Mouse (Mus musculus): ENCODE measurements around the gene Angptl6. TPM values are rescaled to one million over a fixed set of nuclear protein-coding genes. Genes with fewer than 3 reads are reported as not detected.
A peak's percentile ranks its signal among the peaks of the same experiment; 100 is the strongest.

Angptl6 gene
- 2.8 and 3.4 TPM in 2 replicates for polyA plus RNA-seq (2015; fragmentation: Nextera tagmentation; extraction: Ambion mirVana)

DNA sequence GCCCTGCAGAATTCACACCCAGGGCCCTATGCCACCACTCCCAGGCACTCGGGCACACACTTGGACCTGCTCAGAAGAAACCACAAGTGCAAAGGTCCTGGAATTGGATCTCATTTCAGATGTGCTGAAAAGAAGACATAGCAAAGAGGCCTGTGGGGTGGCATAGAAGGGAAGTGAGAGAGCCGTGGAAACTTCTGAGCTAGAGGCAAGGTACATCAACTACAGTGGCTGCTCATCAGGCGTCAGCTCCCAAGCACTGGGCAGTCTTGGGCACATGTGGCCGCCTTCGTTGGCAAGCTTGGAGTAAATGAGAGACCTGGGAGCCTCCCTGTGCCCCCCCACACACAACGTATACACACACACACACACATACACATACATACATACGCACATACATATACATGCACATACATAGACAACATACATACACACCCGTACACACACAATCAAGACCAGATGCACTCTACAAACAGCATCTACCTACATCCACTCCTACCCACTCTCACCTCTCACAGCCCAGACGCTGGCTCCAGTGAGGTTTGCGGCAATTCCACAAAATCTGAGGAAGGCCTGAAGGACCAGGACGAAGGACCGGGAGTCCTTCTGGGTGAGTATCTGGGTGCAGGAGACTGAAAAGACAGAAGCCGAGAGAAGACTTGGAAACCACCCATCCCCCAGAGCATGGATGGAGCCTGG, at the start of gene Angptl6:
Gene Angptl6 (minus strand): TSS at position 631 of the 696 bp plus-strand sequence.
- H3K4me1 ChIP-seq: peaks cover 12% of the 10 kb centered on the region; the same call in 1 of the 2 replicates
- peak within 1 kb of the TSS; percentile 46 for H3K4me3 ChIP-seq
- H3K4me2 ChIP-seq: peak within 1 kb of the TSS; percentile 74
- peak within 1 kb of the TSS; percentile 91 for H3K27ac ChIP-seq
- no peak for ATAC-seq (ENCODE audit: borderline replicate concordance, extremely low read depth, low FRiP score, low TSS enrichment)
- no peaks in the 10 kb centered on the region for H3K36me3 ChIP-seq
- peak within 1 kb of the TSS; percentile 59 for H3K9ac ChIP-seq
- H3K27me3 ChIP-seq: no peaks in the 10 kb centered on the region
- H3K9me3 ChIP-seq: no peaks in the 10 kb centered on the region
- WGBS: 79% methylated on average over 13 of the region's 13 CpGs

DNA sequence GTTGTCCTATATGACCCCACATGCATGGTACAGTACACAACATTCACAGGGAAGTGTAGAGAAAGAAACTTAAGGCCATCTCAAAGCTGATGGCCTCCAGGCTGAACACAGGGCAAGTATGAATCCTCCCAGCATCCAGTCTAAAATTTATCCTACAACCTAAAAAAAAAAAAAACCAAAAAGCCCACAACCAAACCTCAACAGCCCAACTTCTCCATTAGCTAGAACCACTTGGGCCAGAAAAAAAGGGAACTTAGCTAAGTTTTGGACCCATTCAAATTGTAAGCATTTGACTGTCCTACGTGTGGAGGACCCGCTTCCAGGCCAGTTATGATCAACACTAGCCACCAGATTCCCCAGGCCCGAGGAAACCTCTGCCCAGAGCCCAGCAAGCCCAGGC, 43.7 kb upstream of the Angptl6 start:
- Histone ChIP-seq H3K4me1 (no peaks in the 10 kb centered on the region), H3K27me3 (no peaks in the 10 kb centered on the region), H3K4me3 (no peak overlapping the region), H3K9ac (no peak overlapping the region), H3K4me2 (no peak overlapping the region), H3K9me3 (no peaks in the 10 kb centered on the region), H3K36me3 (peaks cover 99% of the 10 kb centered on the region), H3K27ac (no peak overlapping the region)
- WGBS: 91% methylated on average over 3 of the region's 3 CpGs
- ATAC-seq (ENCODE audit: borderline replicate concordance, extremely low read depth, low FRiP score, low TSS enrichment): no peak

- 81% methylated on average over 4 of the region's 4 CpGs for WGBS
- no peak overlapping the region for H3K4me2 ChIP-seq
- no peak overlapping the region for H3K27ac ChIP-seq
- no peaks in the 10 kb centered on the region for H3K27me3 ChIP-seq
- ATAC-seq (ENCODE audit: borderline replicate concordance, extremely low read depth, low FRiP score, low TSS enrichment): no peak
- H3K4me3 ChIP-seq: no peak overlapping the region
- no peak overlapping the region for H3K9ac ChIP-seq
- peaks cover 99% of the 10 kb centered on the region for H3K36me3 ChIP-seq
- H3K4me1 ChIP-seq: no peaks in the 10 kb centered on the region
- H3K9me3 ChIP-seq: no peaks in the 10 kb centered on the region
Measured at GRCm38 (mm10) chr9:20916160-20916559, 36.6 kb upstream of the Angptl6 start.

GRCm38 (mm10) chr9:20909948-20910347, 30.4 kb upstream of the Angptl6 start:
- H3K4me2 ChIP-seq: no peak overlapping the region
- ATAC-seq (ENCODE audit: borderline replicate concordance, extremely low read depth, low FRiP score, low TSS enrichment): no peak
- no peak overlapping the region for H3K9ac ChIP-seq
- no peaks in the 10 kb centered on the region for H3K27me3 ChIP-seq
- H3K9me3 ChIP-seq: no peaks in the 10 kb centered on the region
- H3K4me3 ChIP-seq: no peak overlapping the region
- no peak overlapping the region for H3K27ac ChIP-seq
- H3K36me3 ChIP-seq: peaks cover 99% of the 10 kb centered on the region
- WGBS: 91% methylated on average over 9 of the region's 9 CpGs
- H3K4me1 ChIP-seq: no peaks in the 10 kb centered on the region

- H3K27me3 ChIP-seq: no peaks in the 10 kb centered on the region
- no peak overlapping the region for H3K27ac ChIP-seq
- H3K4me3 ChIP-seq: no peak overlapping the region
- peaks cover 30% of the 10 kb centered on the region for H3K36me3 ChIP-seq
- ATAC-seq (ENCODE audit: borderline replicate concordance, extremely low read depth, low FRiP score, low TSS enrichment): no peak
- H3K4me2 ChIP-seq: no peak overlapping the region
- no peak overlapping the region for H3K9ac ChIP-seq
- H3K4me1 ChIP-seq: peaks cover 17% of the 10 kb centered on the region
- no peaks in the 10 kb centered on the region for H3K9me3 ChIP-seq
- 17% methylated on average over 6 of the region's 6 CpGs for WGBS
Measured at GRCm38 (mm10) chr9:20902174-20902491, 22.6 kb upstream of the Angptl6 start.

DNA sequence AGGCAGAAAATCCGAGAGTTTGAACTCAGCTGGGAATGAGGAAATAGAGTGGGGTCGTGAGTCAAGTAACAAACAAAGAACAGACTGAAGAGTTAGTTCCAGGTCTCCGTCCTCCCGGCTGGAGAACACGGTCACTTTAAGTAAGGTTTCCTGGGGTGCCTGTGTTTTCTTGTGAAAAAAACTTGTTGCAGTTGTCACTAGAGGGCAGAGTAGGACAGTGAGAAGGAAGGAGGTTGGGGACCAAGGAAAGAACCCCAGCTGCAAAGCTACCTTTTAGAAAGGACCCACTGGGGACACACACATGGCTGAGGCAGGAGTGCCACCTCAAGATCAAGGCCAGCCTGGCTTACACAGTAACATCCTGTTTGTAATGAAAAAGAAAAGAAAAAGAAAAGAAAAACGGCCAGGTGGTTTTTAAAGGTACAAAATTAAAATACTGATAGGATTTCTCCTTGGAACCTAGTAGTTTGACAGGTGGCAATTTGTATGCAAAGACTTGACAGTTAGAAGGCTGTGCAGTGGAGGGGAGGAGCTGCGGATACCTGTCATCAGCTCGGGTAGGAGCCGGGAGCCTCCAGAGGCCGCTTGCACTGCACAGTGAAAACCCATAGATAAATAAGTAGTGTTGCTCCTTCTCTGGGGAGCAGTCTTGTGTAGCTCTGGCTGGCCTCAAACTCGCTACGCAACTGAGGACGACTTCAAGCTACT, 22.1 kb upstream of the Angptl6 start:
- no peaks in the 10 kb centered on the region for H3K27me3 ChIP-seq
- no peak overlapping the region for H3K27ac ChIP-seq
- no peak overlapping the region for H3K4me3 ChIP-seq
- no peak for ATAC-seq (ENCODE audit: borderline replicate concordance, extremely low read depth, low FRiP score, low TSS enrichment)
- H3K4me2 ChIP-seq: no peak overlapping the region
- H3K9me3 ChIP-seq: no peaks in the 10 kb centered on the region
- peaks cover 25% of the 10 kb centered on the region for H3K36me3 ChIP-seq
- peaks cover 22% of the 10 kb centered on the region for H3K4me1 ChIP-seq
- no peak overlapping the region for H3K9ac ChIP-seq
- WGBS: 8% methylated on average over 13 of the region's 13 CpGs

DNA sequence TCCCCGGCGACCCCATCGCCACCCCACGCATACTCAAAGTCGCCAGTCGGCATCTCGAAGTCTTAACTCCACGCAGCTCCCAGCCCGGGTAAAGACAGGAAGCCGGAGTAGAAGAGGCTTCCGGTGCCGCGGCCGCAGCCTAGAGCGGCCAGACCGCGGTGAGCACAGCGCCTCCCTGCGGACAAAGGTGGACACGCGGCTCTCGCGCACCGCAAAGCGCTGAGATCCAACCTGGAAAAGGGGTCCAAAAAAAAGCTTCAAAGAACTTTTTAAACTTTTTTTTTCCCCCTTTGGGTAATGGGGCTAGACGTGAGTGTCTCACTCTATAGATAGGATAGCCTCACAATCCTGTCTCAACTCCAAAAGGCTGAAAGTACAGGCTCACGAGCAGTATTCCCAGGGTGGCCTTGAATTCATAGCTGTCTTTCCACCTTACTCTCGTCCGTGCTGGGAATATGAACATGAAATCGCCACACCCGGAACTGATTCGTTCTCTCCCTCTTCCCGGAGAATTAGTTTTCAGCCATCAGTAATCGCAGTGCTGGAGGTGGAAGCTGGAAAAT, 19.1 kb upstream of the Angptl6 start, which contains the start of gene Eif3g:
Gene Eif3g (minus strand): TSS at position 113 of the 563 bp plus-strand sequence.
- Histone ChIP-seq H3K9me3 (no peaks in the 10 kb centered on the region), H3K27ac (peak within 1 kb of the TSS; percentile 71), H3K27me3 (no peaks in the 10 kb centered on the region), H3K4me3 (peak within 1 kb of the TSS; percentile 99), H3K4me2 (peak within 1 kb of the TSS; percentile 90), H3K4me1 (peaks cover 23% of the 10 kb centered on the region), H3K9ac (peak within 1 kb of the TSS; percentile 99), H3K36me3 (peaks cover 31% of the 10 kb centered on the region)
- 3% methylated on average over 34 of the region's 34 CpGs for WGBS
- peak; percentile 79 for ATAC-seq (ENCODE audit: borderline replicate concordance, extremely low read depth, low FRiP score, low TSS enrichment)

GRCm38 (mm10) chr9:20897736-20898510, 18.4 kb upstream of the Angptl6 start:
- H3K27ac ChIP-seq: peak overlapping the region; percentile 71
- H3K9me3 ChIP-seq: no peaks in the 10 kb centered on the region
- H3K9ac ChIP-seq: peak overlapping the region; percentile 99
- peaks cover 23% of the 10 kb centered on the region for H3K4me1 ChIP-seq
- H3K4me3 ChIP-seq: peak overlapping the region; percentile 99
- H3K27me3 ChIP-seq: no peaks in the 10 kb centered on the region
- 5% methylated on average over 30 of the region's 39 CpGs for WGBS
- ATAC-seq (ENCODE audit: borderline replicate concordance, extremely low read depth, low FRiP score, low TSS enrichment): peak; percentile 19
- peak overlapping the region; percentile 90 for H3K4me2 ChIP-seq
- H3K36me3 ChIP-seq: peaks cover 38% of the 10 kb centered on the region

DNA sequence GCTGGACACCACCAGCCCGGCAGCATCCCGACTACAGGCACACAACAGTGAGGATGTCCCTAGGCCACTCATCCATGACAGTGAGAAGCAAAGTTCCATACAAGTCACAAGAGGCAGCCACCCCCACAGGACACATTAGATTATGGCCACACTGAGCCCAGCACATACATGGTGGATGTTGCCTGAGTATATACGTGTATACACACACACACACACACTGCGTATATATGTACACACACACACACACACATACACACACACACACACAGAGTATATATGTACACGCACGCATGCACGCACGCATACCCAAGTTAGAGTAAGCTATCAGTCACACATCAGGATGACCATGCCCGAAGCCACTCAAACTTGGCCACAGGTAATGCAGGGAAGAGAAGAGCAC, 15.9 kb upstream of the Angptl6 start:
- Histone ChIP-seq H3K27ac (no peak overlapping the region), H3K4me3 (no peak overlapping the region), H3K27me3 (no peaks in the 10 kb centered on the region), H3K4me2 (no peak overlapping the region), H3K36me3 (peaks cover 63% of the 10 kb centered on the region), H3K9ac (no peak overlapping the region), H3K4me1 (peaks cover 13% of the 10 kb centered on the region), H3K9me3 (no peaks in the 10 kb centered on the region)
- WGBS: 93% methylated on average over 9 of the region's 9 CpGs
- ATAC-seq (ENCODE audit: borderline replicate concordance, extremely low read depth, low FRiP score, low TSS enrichment): no peak

DNA sequence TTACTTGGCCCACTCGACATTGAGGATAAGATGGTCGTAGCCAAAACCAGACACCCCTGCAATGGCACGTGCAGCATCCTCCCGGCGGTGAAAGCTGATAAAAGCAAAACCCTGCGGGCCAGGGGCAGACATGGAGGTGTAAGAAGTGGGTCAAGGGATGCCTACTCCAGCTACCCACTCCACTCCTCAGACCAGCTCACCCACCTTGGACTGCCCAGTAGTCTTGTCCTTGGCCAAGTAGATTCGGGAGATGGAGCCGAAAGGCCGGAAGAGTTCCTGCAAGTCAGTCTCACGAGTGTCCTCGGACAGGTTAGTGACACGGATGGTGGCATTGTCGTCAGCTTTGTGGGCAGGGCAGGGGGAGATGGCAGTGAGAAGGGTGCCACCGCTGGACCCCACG, 15.1 kb upstream of the Angptl6 start:
- H3K27me3 ChIP-seq: no peaks in the 10 kb centered on the region
- WGBS: 83% methylated on average over 15 of the region's 15 CpGs
- peaks cover 71% of the 10 kb centered on the region for H3K36me3 ChIP-seq
- H3K4me1 ChIP-seq: peaks cover 16% of the 10 kb centered on the region
- no peak overlapping the region for H3K9ac ChIP-seq
- no peak overlapping the region for H3K4me3 ChIP-seq
- H3K4me2 ChIP-seq: no peak overlapping the region
- no peaks in the 10 kb centered on the region for H3K9me3 ChIP-seq
- H3K27ac ChIP-seq: no peak overlapping the region
- no peak for ATAC-seq (ENCODE audit: borderline replicate concordance, extremely low read depth, low FRiP score, low TSS enrichment)

GRCm38 (mm10) chr9:20893590-20894343, 14.2 kb upstream of the Angptl6 start:
- H3K4me1 ChIP-seq: peaks cover 22% of the 10 kb centered on the region
- no peak overlapping the region for H3K4me3 ChIP-seq
- peaks cover 76% of the 10 kb centered on the region for H3K36me3 ChIP-seq
- no peak overlapping the region for H3K9ac ChIP-seq
- no peaks in the 10 kb centered on the region for H3K9me3 ChIP-seq
- no peaks in the 10 kb centered on the region for H3K27me3 ChIP-seq
- no peak for ATAC-seq (ENCODE audit: borderline replicate concordance, extremely low read depth, low FRiP score, low TSS enrichment)
- WGBS: 77% methylated on average over 13 of the region's 13 CpGs
- H3K4me2 ChIP-seq: no peak overlapping the region
- no peak overlapping the region for H3K27ac ChIP-seq
